Mouse (Mus musculus) liver, embryonic 14.5 days (tissue): ENCODE measurements around the gene Fdx1l.

Source experiments
- CTCF ChIP-seq: IDR thresholded peaks from 2 replicates; pipeline ENCODE4 v1.5.1; 2016; ENCODE audit warnings: antibody characterized with exemption, low read depth, control low read depth
- EP300 ChIP-seq: IDR thresholded peaks from 2 replicates; pipeline ENCODE4 v1.6.1; 2016; ENCODE audit warnings: antibody characterized with exemption, low read depth

DNA sequence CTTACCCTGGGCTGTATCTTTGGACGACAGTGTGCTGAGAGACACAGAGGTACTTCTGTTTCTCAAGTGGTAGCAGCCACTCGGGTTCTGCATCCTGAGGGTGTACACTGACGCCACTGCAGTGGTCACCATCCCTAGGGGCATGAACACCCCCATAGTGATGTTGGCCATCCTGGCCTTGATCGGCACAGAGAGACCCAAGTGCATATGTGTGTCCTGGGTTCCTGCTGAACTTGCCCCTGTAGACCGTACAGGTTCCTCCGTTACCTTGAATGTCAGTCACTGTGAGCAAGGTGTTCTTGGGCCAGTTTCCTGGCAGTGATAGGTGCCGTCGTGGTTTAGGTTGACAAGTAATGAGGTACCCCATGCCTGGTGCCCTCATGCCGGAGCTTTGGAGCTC, 20.0 kb upstream of the Fdx1l start:
- TF ChIP-seq CTCF (no peak), EP300 (no peak)
